Mouse (Mus musculus): ENCODE data around the gene Nppa. TPM values are rescaled to one million over a fixed set of nuclear protein-coding genes. Genes with fewer than 3 reads are reported as not detected.
"Not testable (repeated sequence)": the region's sequence is repeated elsewhere in the genome, so short reads cannot be mapped to it uniquely, and the experiment has no call there.

Gene Nppa
- polyA plus RNA-seq, 1 experiment, result not detected

DNA sequence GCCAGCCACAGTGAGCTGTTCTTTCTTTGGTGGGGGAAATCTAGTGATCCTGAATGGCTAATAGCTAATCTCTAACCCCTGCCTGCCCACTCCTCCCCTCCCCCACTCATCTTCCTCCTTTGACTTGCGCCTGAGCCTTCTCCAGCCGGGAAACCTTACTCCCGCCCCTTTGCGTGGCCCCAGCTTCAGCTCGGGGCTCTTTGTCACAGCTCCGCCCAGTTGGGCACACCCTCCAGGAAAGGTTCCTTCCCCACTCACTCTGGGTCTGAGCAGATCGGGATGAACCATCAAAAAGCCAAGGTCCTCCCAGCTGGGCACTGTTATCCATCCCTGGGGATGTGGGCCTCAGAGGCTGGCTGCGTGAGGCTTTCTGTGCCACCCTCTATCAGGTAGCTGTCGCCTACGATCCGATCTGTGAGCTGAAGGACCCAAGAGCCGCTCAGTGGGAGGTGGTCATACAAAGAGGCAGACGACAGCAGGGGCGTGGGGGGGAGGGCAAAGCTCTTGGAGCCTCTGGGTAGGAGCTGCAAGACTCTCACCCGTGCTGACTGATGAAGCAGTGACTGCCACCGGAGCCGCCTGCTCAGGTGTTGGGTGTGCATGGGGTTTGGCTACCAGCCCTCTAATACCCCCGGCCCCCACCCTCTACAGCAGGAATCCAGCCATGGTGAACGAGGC is 40.5 kb downstream of the Nppa start:
- H3K36me3 ChIP-seq (ENCODE audit: control insufficient read depth, insufficient read depth, low read length), result no peaks in the 10 kb centered on the region; the same call in none of the 2 replicates

DNA sequence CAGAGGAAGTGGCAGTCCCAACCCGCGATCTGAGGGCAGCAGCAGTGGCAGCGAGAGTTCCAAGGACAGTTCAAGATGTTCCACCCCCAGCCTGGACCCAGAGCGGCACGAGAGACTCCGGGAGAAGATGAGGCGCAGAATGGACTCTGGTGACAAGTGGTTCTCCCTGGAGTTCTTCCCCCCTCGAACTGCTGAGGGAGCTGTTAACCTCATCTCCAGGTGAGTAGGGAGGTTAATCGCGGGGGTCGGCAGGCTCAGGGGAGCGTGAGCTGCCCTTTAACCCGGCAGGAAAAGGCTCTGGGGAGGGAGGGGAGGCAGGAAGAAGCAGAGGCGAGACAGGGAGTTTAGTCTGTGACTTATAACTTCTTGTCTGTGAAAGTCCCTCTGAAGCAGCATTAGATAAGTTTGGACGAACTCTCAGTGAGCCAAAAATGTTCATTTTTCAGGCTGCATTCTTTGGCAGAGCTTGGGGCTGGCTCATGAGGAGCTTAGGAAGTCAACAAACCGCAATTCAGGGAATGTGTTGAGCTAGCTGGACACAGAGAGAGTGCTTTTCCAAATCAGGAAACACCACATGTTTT is 41.2 kb downstream of the Nppa start:
- Histone ChIP-seq H3K36me3 (ENCODE audit: control insufficient read depth, insufficient read depth, low read length) (no peaks in the 10 kb centered on the region; the same call in none of the 2 replicates), H3K4me3 (ENCODE audit: control insufficient read depth, low read depth, low read length) (peak overlapping the region; percentile 53), H3K27me3 (ENCODE audit: control insufficient read depth, insufficient read depth, low read length) (no peaks in the 10 kb centered on the region), H3K27ac (ENCODE audit: control insufficient read depth, insufficient read depth, low read depth, low read length) (peak overlapping the region; percentile 69; the same call in 1 of the 2 replicates), H3K4me1 (ENCODE audit: control insufficient read depth, insufficient read depth, low read length) (peaks cover 9% of the 10 kb centered on the region)
- TF ChIP-seq CTCF (IDR thresholded peaks at IDR 0.05; ENCODE audit: control insufficient read depth, insufficient read depth, insufficient replicate concordance, low read depth, low read length), result no peak
- no peak for TF ChIP-seq POLR2A (IDR thresholded peaks at IDR 0.05; ENCODE audit: control insufficient read depth, low read depth, low read length)

More for the DNA sequence above, 40.5 kb downstream of the Nppa start:
- Histone ChIP-seq H3K4me1 (ENCODE audit: control insufficient read depth, insufficient read depth, low read length) (peaks cover 9% of the 10 kb centered on the region), H3K27ac (ENCODE audit: control insufficient read depth, insufficient read depth, low read depth, low read length) (peak overlapping the region; percentile 29; the same call in 1 of the 2 replicates), H3K27me3 (ENCODE audit: control insufficient read depth, insufficient read depth, low read length) (no peaks in the 10 kb centered on the region), H3K4me3 (ENCODE audit: control insufficient read depth, low read depth, low read length) (peak overlapping the region; percentile 40)
- TF ChIP-seq POLR2A (IDR thresholded peaks at IDR 0.05; ENCODE audit: control insufficient read depth, low read depth, low read length) (no peak), CTCF (IDR thresholded peaks at IDR 0.05; ENCODE audit: control insufficient read depth, insufficient read depth, insufficient replicate concordance, low read depth, low read length) (no peak)

DNA sequence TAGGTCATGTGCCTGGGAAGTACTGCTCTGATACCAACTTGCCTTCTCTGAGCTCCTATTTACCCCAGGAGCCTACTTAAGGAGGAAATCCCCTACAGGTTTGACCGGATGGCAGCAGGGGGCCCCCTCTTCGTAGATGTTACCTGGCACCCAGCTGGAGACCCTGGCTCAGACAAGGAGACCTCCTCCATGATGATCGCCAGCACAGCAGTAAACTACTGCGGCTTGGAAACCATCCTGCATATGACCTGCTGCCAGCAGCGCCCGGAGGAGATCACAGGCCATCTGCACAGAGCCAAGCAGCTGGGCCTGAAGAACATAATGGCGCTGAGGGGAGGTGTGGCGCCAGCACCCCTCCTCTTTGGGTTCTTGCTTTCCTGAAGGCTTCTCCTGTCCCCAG is 42.8 kb downstream of the Nppa start:
- not testable (repeated sequence) for H3K36me3 ChIP-seq (ENCODE audit: control insufficient read depth, insufficient read depth, low read length); H3K4me1 ChIP-seq (ENCODE audit: control insufficient read depth, insufficient read depth, low read length); H3K4me3 ChIP-seq (ENCODE audit: control insufficient read depth, low read depth, low read length)

DNA sequence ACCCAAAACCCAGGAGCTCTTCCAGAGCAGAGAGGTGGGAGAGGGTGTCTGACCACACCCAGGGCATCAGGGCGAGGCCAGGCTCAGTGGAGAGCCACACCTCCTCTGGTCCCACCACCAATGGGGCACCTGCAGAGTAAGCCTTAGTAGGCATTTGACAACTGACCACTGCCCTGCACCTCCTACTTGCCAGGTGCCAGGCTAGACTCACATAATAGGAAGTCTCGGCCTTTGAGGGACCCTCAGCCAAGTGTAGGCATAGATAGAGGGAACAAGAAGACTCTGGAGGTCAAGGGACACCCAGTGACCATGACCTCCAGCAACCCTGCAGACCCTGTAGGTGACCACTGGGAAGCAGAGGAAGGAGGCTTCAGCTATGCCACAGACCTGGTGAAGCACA is 43.6 kb downstream of the Nppa start:
- Histone ChIP-seq H3K4me1 (ENCODE audit: control insufficient read depth, insufficient read depth, low read length) (peaks cover 5% of the 10 kb centered on the region), H3K27ac (ENCODE audit: control insufficient read depth, insufficient read depth, low read depth, low read length) (no peak overlapping the region), H3K36me3 (ENCODE audit: control insufficient read depth, insufficient read depth, low read length) (no peaks in the 10 kb centered on the region; the same call in none of the 2 replicates), H3K27me3 (ENCODE audit: control insufficient read depth, insufficient read depth, low read length) (no peaks in the 10 kb centered on the region), H3K4me3 (ENCODE audit: control insufficient read depth, low read depth, low read length) (no peak overlapping the region)
- TF ChIP-seq POLR2A (IDR thresholded peaks at IDR 0.05; ENCODE audit: control insufficient read depth, low read depth, low read length) (no peak), CTCF (IDR thresholded peaks at IDR 0.05; ENCODE audit: control insufficient read depth, insufficient read depth, insufficient replicate concordance, low read depth, low read length) (no peak)

More for the DNA sequence above, 42.8 kb downstream of the Nppa start:
- not testable (repeated sequence) for H3K27me3 ChIP-seq (ENCODE audit: control insufficient read depth, insufficient read depth, low read length); H3K27ac ChIP-seq (ENCODE audit: control insufficient read depth, insufficient read depth, low read depth, low read length)

DNA sequence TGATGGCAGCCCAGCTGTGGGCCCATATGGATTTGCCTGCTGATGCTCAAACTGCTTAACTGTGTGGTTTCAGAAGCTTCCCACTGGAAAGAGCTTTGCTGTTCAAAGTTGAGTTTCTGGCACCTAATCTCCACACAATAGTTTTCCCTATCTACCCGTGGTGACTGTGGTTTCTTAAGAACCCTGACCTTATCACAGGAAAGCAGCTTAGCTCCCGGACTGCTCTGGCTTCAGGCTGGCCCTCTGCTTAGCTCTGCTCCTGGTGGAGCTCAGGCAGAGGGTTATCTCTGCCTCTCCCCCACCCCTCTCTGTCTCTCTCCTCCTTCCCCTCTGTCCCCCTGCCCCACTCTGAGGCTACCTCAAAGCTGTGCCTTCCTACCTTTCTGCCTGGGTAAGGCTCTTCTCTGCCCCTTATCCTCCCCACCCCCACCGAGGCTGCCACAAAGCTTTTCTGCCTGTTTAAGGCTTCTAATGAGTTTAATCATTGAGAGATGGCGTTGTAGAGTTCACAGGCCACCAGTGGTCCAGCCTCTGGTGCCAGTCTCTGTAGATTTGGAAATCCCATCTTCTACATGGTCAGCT is 46.0 kb downstream of the Nppa start:
- H3K27ac ChIP-seq (ENCODE audit: control insufficient read depth, insufficient read depth, low read depth, low read length), result no peak overlapping the region

DNA sequence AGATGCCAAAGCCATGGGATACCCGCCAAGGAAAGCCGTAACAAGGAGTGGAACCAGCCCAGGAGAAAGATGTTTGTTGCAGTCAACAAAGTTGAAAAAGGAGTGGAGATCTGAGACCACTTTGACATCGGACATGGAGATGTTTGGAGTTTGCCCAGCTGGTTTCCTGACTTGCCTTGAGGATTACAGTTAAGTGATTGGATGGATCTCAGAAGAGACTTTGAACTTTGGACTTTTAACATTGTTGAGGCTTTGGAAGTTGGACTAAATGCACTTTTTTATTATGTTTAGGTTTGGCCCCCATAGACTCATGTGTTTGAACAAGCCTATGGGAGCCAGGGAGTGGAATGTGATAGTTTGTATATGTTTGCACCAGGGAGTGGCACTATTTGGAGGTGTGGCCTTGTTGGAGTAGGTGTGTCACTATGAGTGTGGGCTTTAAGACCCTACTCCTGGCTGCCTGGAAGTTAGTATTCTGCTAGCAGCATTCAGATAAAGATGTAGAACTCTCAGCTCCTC is 49.9 kb downstream of the Nppa start:
- H3K4me1 ChIP-seq (ENCODE audit: control insufficient read depth, insufficient read depth, low read length); H3K27me3 ChIP-seq (ENCODE audit: control insufficient read depth, insufficient read depth, low read length); H3K36me3 ChIP-seq (ENCODE audit: control insufficient read depth, insufficient read depth, low read length); H3K4me3 ChIP-seq (ENCODE audit: control insufficient read depth, low read depth, low read length); H3K27ac ChIP-seq (ENCODE audit: control insufficient read depth, insufficient read depth, low read depth, low read length): not testable (repeated sequence)

More for the DNA sequence above, 46.0 kb downstream of the Nppa start:
- Histone ChIP-seq H3K27me3 (ENCODE audit: control insufficient read depth, insufficient read depth, low read length) (no peaks in the 10 kb centered on the region), H3K4me1 (ENCODE audit: control insufficient read depth, insufficient read depth, low read length) (no peaks in the 10 kb centered on the region), H3K36me3 (ENCODE audit: control insufficient read depth, insufficient read depth, low read length) (no peaks in the 10 kb centered on the region; the same call in none of the 2 replicates), H3K4me3 (ENCODE audit: control insufficient read depth, low read depth, low read length) (no peak overlapping the region)
- TF ChIP-seq CTCF (IDR thresholded peaks at IDR 0.05; ENCODE audit: control insufficient read depth, insufficient read depth, insufficient replicate concordance, low read depth, low read length), result no peak
- no peak for TF ChIP-seq POLR2A (IDR thresholded peaks at IDR 0.05; ENCODE audit: control insufficient read depth, low read depth, low read length)

DNA sequence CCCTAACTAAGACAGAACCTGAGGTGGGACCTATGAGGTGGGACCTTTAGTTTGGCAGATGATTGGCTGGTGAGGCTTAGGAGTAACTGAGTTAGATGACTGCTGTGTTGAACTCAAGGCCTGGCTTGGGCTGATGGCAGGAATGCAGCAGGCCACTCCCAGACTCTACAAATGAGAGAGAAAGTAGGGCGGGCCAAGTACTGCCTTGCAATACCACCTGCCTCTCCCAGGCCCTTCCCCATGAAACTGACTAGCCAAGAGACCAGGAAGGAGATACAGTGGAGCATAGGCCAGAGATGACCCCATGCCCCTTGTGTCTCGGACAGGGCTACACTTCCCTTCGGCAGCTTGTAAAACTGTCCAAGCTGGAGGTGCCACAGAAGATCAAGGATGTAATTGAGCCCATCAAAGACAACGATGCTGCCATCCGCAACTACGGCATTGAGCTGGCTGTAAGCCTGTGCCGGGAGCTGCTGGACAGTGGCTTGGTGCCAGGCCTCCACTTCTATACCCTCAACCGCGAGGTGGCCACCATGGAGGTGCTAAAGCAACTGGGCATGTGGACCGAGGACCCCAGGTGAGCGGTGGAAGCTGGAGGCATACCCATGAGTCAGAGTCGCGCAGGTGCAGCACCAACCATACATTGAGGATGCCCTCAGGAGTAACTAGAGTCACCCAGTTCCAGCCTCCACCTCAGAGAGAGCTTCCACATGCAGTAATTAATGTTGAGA is 50.7 kb downstream of the Nppa start:
- Histone ChIP-seq H3K4me1 (ENCODE audit: control insufficient read depth, insufficient read depth, low read length) (no peaks in the 10 kb centered on the region), H3K27ac (ENCODE audit: control insufficient read depth, insufficient read depth, low read depth, low read length) (no peak overlapping the region), H3K36me3 (ENCODE audit: control insufficient read depth, insufficient read depth, low read length) (no peaks in the 10 kb centered on the region; the same call in none of the 2 replicates), H3K4me3 (ENCODE audit: control insufficient read depth, low read depth, low read length) (no peak overlapping the region), H3K27me3 (ENCODE audit: control insufficient read depth, insufficient read depth, low read length) (no peaks in the 10 kb centered on the region)
- TF ChIP-seq POLR2A (IDR thresholded peaks at IDR 0.05; ENCODE audit: control insufficient read depth, low read depth, low read length) (no peak), CTCF (IDR thresholded peaks at IDR 0.05; ENCODE audit: control insufficient read depth, insufficient read depth, insufficient replicate concordance, low read depth, low read length) (no peak)

Other genes with a start within 250 kb of the Nppa start
- gene Zfp984, start 190.9 kb upstream of the Nppa start, polyA plus RNA-seq (2012; rRNA removed), result 0.36 and 0.64 TPM in 2 replicates
- 1.6 and 2.3 TPM in 2 replicates for gene Zfp933, start 152.4 kb upstream of the Nppa start, polyA plus RNA-seq (2012; rRNA removed)
- 96.6 and 116 TPM in 2 replicates for gene Miip, start 131.9 kb upstream of the Nppa start, polyA plus RNA-seq (2012; rRNA removed)
- gene Fv1, start 131.7 kb upstream of the Nppa start, polyA plus RNA-seq (2012; rRNA removed), result 1.4 and 1.8 TPM in 2 replicates
- gene Mfn2, start 96.0 kb upstream of the Nppa start, polyA plus RNA-seq (2012; rRNA removed), result 142 and 153 TPM in 2 replicates
- 7.2 and 8.8 TPM in 2 replicates for gene Plod1, start 64.0 kb upstream of the Nppa start, polyA plus RNA-seq (2012; rRNA removed)
- 35.5 and 38.1 TPM in 2 replicates for gene 2510039O18Rik, start 59.8 kb upstream of the Nppa start, polyA plus RNA-seq (2012; rRNA removed)
- gene Nppb, start 14.9 kb upstream of the Nppa start, polyA plus RNA-seq (2012; rRNA removed), result not detected in 2 replicates
- gene Clcn6, start 38.1 kb downstream of the Nppa start, polyA plus RNA-seq (2012; rRNA removed), result 9.8 and 12.7 TPM in 2 replicates
- 31.8 and 34.7 TPM in 2 replicates for gene Mthfr, start 38.4 kb downstream of the Nppa start, polyA plus RNA-seq (2012; rRNA removed)
- gene Agtrap, start 87.3 kb downstream of the Nppa start, polyA plus RNA-seq (2012; rRNA removed), result 45.2 and 45.4 TPM in 2 replicates
- gene Mad2l2, start 129.7 kb downstream of the Nppa start, polyA plus RNA-seq (2012; rRNA removed), result 332 and 347 TPM in 2 replicates
- gene Draxin, start 130.0 kb downstream of the Nppa start, polyA plus RNA-seq (2012; rRNA removed), result 0.24 and 0.32 TPM in 2 replicates
- gene Fbxo6, start 151.4 kb downstream of the Nppa start, polyA plus RNA-seq (2012; rRNA removed), result 41.3 and 41.9 TPM in 2 replicates
- gene Fbxo44, start 159.8 kb downstream of the Nppa start, polyA plus RNA-seq (2012; rRNA removed), result 191 and 200 TPM in 2 replicates
- 41.2 and 42.8 TPM in 2 replicates for gene Fbxo2, start 159.9 kb downstream of the Nppa start, polyA plus RNA-seq (2012; rRNA removed)